Mouse (Mus musculus): Measurements from ENCODE around the gene Rhbg. TPM values are rescaled to one million over a fixed set of nuclear protein-coding genes. Genes with fewer than 3 reads are reported as not detected.

Rhbg gene
- not detected for polyA plus RNA-seq (2014; fragmentation: Illumina TruSeq; extraction: RNeasy Lipid Tissue Mini Kit (QIAGEN cat#74804); ENCODE audit: low read depth, low replicate concordance)

DNA sequence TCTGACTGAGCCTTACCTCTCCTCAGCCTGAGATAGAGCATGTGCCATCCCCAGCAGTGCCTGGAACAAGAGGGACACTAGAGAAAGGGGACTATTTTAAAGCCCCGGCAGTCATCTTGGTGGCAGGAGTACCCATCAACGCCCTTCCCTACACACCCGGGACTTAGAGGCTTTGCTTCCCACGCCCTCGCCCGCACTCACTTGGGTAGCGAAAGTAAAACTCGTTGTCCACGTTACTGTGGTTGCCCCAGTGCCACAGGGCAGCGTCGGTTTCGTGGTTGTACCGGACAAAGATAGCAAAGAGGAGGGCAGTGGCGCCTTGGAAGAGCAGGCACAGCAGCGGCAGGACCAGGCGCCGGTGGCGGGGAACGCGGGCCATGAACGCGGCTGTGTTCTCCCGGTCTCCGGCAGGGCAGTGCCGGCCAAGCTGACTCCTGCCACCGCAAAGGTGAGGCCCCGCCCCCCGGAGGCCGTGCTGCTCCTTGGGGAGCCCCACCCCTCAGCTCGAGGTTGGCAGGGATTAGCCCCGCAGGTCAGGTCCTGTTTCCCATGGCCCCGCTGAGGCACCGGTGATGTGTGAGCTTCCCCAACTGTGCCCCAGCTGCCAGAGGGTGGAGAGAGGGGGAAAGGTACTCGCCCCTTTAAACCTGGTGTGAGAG, at the start of gene Rhbg:
Gene Rhbg, minus strand, starts transcription at position 442 of the 659 bp plus-strand sequence.

DNA sequence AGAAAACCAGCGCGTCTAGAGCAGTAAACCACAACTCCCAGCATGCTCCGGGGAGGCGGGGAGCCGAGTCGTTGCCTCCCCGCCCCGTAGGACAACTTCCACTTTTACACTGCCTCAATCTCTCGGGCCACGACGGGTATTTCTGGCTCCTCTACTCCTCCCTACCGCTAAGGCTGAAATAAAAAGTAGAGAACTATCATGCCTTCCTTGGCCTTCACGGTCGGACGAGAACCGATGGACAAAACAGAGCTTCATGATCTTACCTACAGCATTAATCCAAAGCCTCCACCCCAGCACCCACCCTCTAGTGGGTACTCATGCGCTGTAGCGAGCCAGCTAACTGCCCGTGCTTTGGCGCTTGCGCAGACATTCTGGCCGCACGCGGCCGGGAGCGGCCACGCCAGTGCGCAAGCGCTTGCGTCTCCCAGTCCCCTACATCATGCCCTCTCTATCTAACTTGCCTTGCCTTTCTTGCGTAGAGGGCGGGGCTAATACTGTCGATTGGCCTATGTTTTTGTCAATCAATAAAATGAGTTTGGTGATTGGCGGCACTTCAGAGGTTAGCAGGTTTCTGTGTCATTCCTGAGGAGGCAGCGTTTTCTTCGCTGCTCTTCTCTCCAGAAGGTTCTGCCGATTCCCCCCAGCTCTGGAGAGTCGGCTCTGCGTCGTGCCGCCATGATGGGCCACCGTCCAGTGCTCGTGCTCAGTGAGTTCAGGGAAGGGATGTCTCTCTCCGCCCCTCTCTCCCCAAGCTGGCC, 42.2 kb upstream of the Rhbg start, which contains the start of the genes Tsacc and Cct3:
Gene Tsacc, minus strand, starts transcription at position 439 of the 758 bp plus-strand sequence.
Gene Cct3, plus strand, starts transcription at position 556 of the 758 bp plus-strand sequence.

DNA sequence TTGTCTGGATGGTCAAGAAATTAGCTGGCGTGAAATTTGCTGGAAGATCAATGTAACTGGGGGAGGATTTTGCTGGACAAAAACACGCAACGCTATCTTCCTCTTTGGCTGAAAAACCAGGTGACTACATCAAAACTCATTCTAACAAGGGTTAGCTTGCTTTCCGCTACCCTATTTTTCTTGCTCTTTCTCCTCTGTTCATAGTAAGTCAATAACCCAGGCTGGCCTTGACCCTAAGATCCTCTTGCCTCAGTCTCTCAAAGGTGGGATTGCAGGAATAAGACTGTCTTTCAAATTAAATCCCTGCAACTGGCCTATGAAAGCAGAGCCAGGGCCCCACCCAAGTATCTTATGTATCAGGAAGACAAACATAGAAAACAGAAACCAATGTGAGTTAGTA, 32.6 kb upstream of the Rhbg start, which contains the start of gene Gm38392:
Gene Gm38392, minus strand, starts transcription at position 101 of the 400 bp plus-strand sequence.

Other genes with a start within 250 kb of the Rhbg start
- gene Hapln2, start 227.1 kb downstream of the Rhbg start, polyA plus RNA-seq (2014; fragmentation: Illumina TruSeq; extraction: RNeasy Lipid Tissue Mini Kit (QIAGEN cat#74804); ENCODE audit: low read depth, low replicate concordance), result not detected
- 5.5 TPM for gene Gpatch4, start 211.6 kb downstream of the Rhbg start, polyA plus RNA-seq (2014; fragmentation: Illumina TruSeq; extraction: RNeasy Lipid Tissue Mini Kit (QIAGEN cat#74804); ENCODE audit: low read depth, low replicate concordance)
- 15.5 TPM for gene Naxe, start 196.2 kb downstream of the Rhbg start, polyA plus RNA-seq (2014; fragmentation: Illumina TruSeq; extraction: RNeasy Lipid Tissue Mini Kit (QIAGEN cat#74804); ENCODE audit: low read depth, low replicate concordance)
- not detected for gene Ttc24, start 176.4 kb downstream of the Rhbg start, polyA plus RNA-seq (2014; fragmentation: Illumina TruSeq; extraction: RNeasy Lipid Tissue Mini Kit (QIAGEN cat#74804); ENCODE audit: low read depth, low replicate concordance)
- gene Iqgap3, start 172.7 kb downstream of the Rhbg start, polyA plus RNA-seq (2014; fragmentation: Illumina TruSeq; extraction: RNeasy Lipid Tissue Mini Kit (QIAGEN cat#74804); ENCODE audit: low read depth, low replicate concordance), result 0.54 TPM
- 18.0 TPM for gene Mef2d, start 112.3 kb downstream of the Rhbg start, polyA plus RNA-seq (2014; fragmentation: Illumina TruSeq; extraction: RNeasy Lipid Tissue Mini Kit (QIAGEN cat#74804); ENCODE audit: low read depth, low replicate concordance)
- not detected for gene Gm38392, start 32.5 kb upstream of the Rhbg start, polyA plus RNA-seq (2014; fragmentation: Illumina TruSeq; extraction: RNeasy Lipid Tissue Mini Kit (QIAGEN cat#74804); ENCODE audit: low read depth, low replicate concordance)
- 3.9 TPM for gene Tsacc, start 42.3 kb upstream of the Rhbg start, polyA plus RNA-seq (2014; fragmentation: Illumina TruSeq; extraction: RNeasy Lipid Tissue Mini Kit (QIAGEN cat#74804); ENCODE audit: low read depth, low replicate concordance)
- 72.4 TPM for gene Cct3, start 42.4 kb upstream of the Rhbg start, polyA plus RNA-seq (2014; fragmentation: Illumina TruSeq; extraction: RNeasy Lipid Tissue Mini Kit (QIAGEN cat#74804); ENCODE audit: low read depth, low replicate concordance)
- 3.2 TPM for gene Glmp, start 70.3 kb upstream of the Rhbg start, polyA plus RNA-seq (2014; fragmentation: Illumina TruSeq; extraction: RNeasy Lipid Tissue Mini Kit (QIAGEN cat#74804); ENCODE audit: low read depth, low replicate concordance)
- 2.1 TPM for gene Tmem79, start 81.4 kb upstream of the Rhbg start, polyA plus RNA-seq (2014; fragmentation: Illumina TruSeq; extraction: RNeasy Lipid Tissue Mini Kit (QIAGEN cat#74804); ENCODE audit: low read depth, low replicate concordance)
- gene Smg5, start 81.6 kb upstream of the Rhbg start, polyA plus RNA-seq (2014; fragmentation: Illumina TruSeq; extraction: RNeasy Lipid Tissue Mini Kit (QIAGEN cat#74804); ENCODE audit: low read depth, low replicate concordance), result 28.6 TPM
- 0.85 TPM for gene Paqr6, start 109.9 kb upstream of the Rhbg start, polyA plus RNA-seq (2014; fragmentation: Illumina TruSeq; extraction: RNeasy Lipid Tissue Mini Kit (QIAGEN cat#74804); ENCODE audit: low read depth, low replicate concordance)
- gene Bglap3, start 118.0 kb upstream of the Rhbg start, polyA plus RNA-seq (2014; fragmentation: Illumina TruSeq; extraction: RNeasy Lipid Tissue Mini Kit (QIAGEN cat#74804); ENCODE audit: low read depth, low replicate concordance), result 4.0 TPM
- gene Bglap2, start 124.0 kb upstream of the Rhbg start, polyA plus RNA-seq (2014; fragmentation: Illumina TruSeq; extraction: RNeasy Lipid Tissue Mini Kit (QIAGEN cat#74804); ENCODE audit: low read depth, low replicate concordance), result not detected
- gene Bglap, start 129.8 kb upstream of the Rhbg start, polyA plus RNA-seq (2014; fragmentation: Illumina TruSeq; extraction: RNeasy Lipid Tissue Mini Kit (QIAGEN cat#74804); ENCODE audit: low read depth, low replicate concordance), result not detected
- gene Pmf1, start 155.6 kb upstream of the Rhbg start, polyA plus RNA-seq (2014; fragmentation: Illumina TruSeq; extraction: RNeasy Lipid Tissue Mini Kit (QIAGEN cat#74804); ENCODE audit: low read depth, low replicate concordance), result 3.8 TPM
- 9.8 TPM for gene Slc25a44, start 170.4 kb upstream of the Rhbg start, polyA plus RNA-seq (2014; fragmentation: Illumina TruSeq; extraction: RNeasy Lipid Tissue Mini Kit (QIAGEN cat#74804); ENCODE audit: low read depth, low replicate concordance)
- gene Sema4a, start 206.5 kb upstream of the Rhbg start, polyA plus RNA-seq (2014; fragmentation: Illumina TruSeq; extraction: RNeasy Lipid Tissue Mini Kit (QIAGEN cat#74804); ENCODE audit: low read depth, low replicate concordance), result 128 TPM

Measured in sigmoid colon, adult 10 weeks (tissue).